Mouse (Mus musculus) skeletal muscle tissue, adult 2 months (tissue): ENCODE results near the gene Ccdc96.
A peak's percentile ranks its signal among the peaks of the same experiment; 100 is the strongest.

Experiments
- DNase-seq: peaks from one replicate; pipeline ENCODE4 v3.0.0-alpha.2; 2012; ENCODE audit warnings: low read depth, low spot score

Gene Ccdc96

GRCm38 (mm10) chr5:36525216-36525615 lies 40.8 kb downstream of the Ccdc96 start:
- DNase-seq, result no peak

- no peak for DNase-seq
These were observed 41.9 kb downstream of the Ccdc96 start for GRCm38 (mm10) chr5:36526274-36526673.

- no peak for DNase-seq
These were observed 42.5 kb downstream of the Ccdc96 start for GRCm38 (mm10) chr5:36526921-36527320.

GRCm38 (mm10) chr5:36529698-36530097 lies 45.3 kb downstream of the Ccdc96 start:
- DNase-seq, result no peak

- peak; percentile 87 for DNase-seq
These were observed 45.9 kb downstream of the Ccdc96 start for GRCm38 (mm10) chr5:36530129-36530751.

GRCm38 (mm10) chr5:36534455-36535030 lies 50.2 kb downstream of the Ccdc96 start:
- no peak for DNase-seq

GRCm38 (mm10) chr5:36535438-36536176 lies 51.2 kb downstream of the Ccdc96 start:
- no peak for DNase-seq

- no peak for DNase-seq
These were observed 52.0 kb downstream of the Ccdc96 start for GRCm38 (mm10) chr5:36536424-36536823.
